Mouse (Mus musculus): ENCODE data around the gene Myl6. TPM values are rescaled to one million over a fixed set of nuclear protein-coding genes. Genes with fewer than 3 reads are reported as not detected.

The Myl6 gene
- polyA plus RNA-seq, 1 experiment from 2014 or later = 958 TPM

Other genes starting within 250 kb of the Myl6 start
- gene Apon, start 240.0 kb downstream of the Myl6 start, polyA plus RNA-seq (2016; fragmentation: Nextera tagmentation; extraction: Ambion mirVana) = 0.54 and 0.56 TPM in 2 replicates
- gene Apof, start 225.5 kb downstream of the Myl6 start, polyA plus RNA-seq (2016; fragmentation: Nextera tagmentation; extraction: Ambion mirVana) = not detected in 2 replicates
- gene Stat2, start 223.6 kb downstream of the Myl6 start, polyA plus RNA-seq (2016; fragmentation: Nextera tagmentation; extraction: Ambion mirVana) = 14.6 and 19.3 TPM in 2 replicates
- not detected in 2 replicates for gene Il23a, start 195.4 kb downstream of the Myl6 start, polyA plus RNA-seq (2016; fragmentation: Nextera tagmentation; extraction: Ambion mirVana)
- 42.5 and 43.7 TPM in 2 replicates for gene Pan2, start 190.8 kb downstream of the Myl6 start, polyA plus RNA-seq (2016; fragmentation: Nextera tagmentation; extraction: Ambion mirVana)
- 252 and 259 TPM in 2 replicates for gene Cnpy2, start 171.7 kb downstream of the Myl6 start, polyA plus RNA-seq (2016; fragmentation: Nextera tagmentation; extraction: Ambion mirVana)
- gene Cs, start 156.4 kb downstream of the Myl6 start, polyA plus RNA-seq (2016; fragmentation: Nextera tagmentation; extraction: Ambion mirVana) = 231 and 232 TPM in 2 replicates
- 14.5 and 21.6 TPM in 2 replicates for gene Coq10a, start 125.1 kb downstream of the Myl6 start, polyA plus RNA-seq (2016; fragmentation: Nextera tagmentation; extraction: Ambion mirVana)
- 9.6 and 10.3 TPM in 2 replicates for gene Ankrd52, start 117.0 kb downstream of the Myl6 start, polyA plus RNA-seq (2016; fragmentation: Nextera tagmentation; extraction: Ambion mirVana)
- gene Slc39a5, start 92.9 kb downstream of the Myl6 start, polyA plus RNA-seq (2016; fragmentation: Nextera tagmentation; extraction: Ambion mirVana) = 0.55 TPM in 1 of 2 replicates, not detected in the other
- 144 and 147 TPM in 2 replicates for gene Nabp2, start 82.7 kb downstream of the Myl6 start, polyA plus RNA-seq (2016; fragmentation: Nextera tagmentation; extraction: Ambion mirVana)
- 46.7 and 48.0 TPM in 2 replicates for gene Rnf41, start 82.5 kb downstream of the Myl6 start, polyA plus RNA-seq (2016; fragmentation: Nextera tagmentation; extraction: Ambion mirVana)
- 72.2 and 106 TPM in 2 replicates for gene Smarcc2, start 34.9 kb downstream of the Myl6 start, polyA plus RNA-seq (2016; fragmentation: Nextera tagmentation; extraction: Ambion mirVana)
- 2.8 TPM in 2 replicates for gene Myl6b, start 4.5 kb upstream of the Myl6 start, polyA plus RNA-seq (2016; fragmentation: Nextera tagmentation; extraction: Ambion mirVana)
- gene Esyt1, start 31.7 kb upstream of the Myl6 start, polyA plus RNA-seq (2016; fragmentation: Nextera tagmentation; extraction: Ambion mirVana) = 20.2 and 22.0 TPM in 2 replicates
- gene Zc3h10, start 53.6 kb upstream of the Myl6 start, polyA plus RNA-seq (2016; fragmentation: Nextera tagmentation; extraction: Ambion mirVana) = 16.9 and 19.9 TPM in 2 replicates
- 2,868 and 3,332 TPM in 2 replicates for gene Rpl41, start 55.2 kb upstream of the Myl6 start, polyA plus RNA-seq (2016; fragmentation: Nextera tagmentation; extraction: Ambion mirVana)
- 205 and 257 TPM in 2 replicates for gene Pa2g4, start 71.8 kb upstream of the Myl6 start, polyA plus RNA-seq (2016; fragmentation: Nextera tagmentation; extraction: Ambion mirVana)
- 5.0 and 13.5 TPM in 2 replicates for gene Erbb3, start 95.5 kb upstream of the Myl6 start, polyA plus RNA-seq (2016; fragmentation: Nextera tagmentation; extraction: Ambion mirVana)
- gene Rps26, start 132.6 kb upstream of the Myl6 start, polyA plus RNA-seq (2016; fragmentation: Nextera tagmentation; extraction: Ambion mirVana) = 472 and 519 TPM in 2 replicates
- 2.6 and 3.5 TPM in 2 replicates for gene Ikzf4, start 151.8 kb upstream of the Myl6 start, polyA plus RNA-seq (2016; fragmentation: Nextera tagmentation; extraction: Ambion mirVana)
- gene Suox, start 179.9 kb upstream of the Myl6 start, polyA plus RNA-seq (2016; fragmentation: Nextera tagmentation; extraction: Ambion mirVana) = 11.1 and 14.6 TPM in 2 replicates
- gene Rab5b, start 202.1 kb upstream of the Myl6 start, polyA plus RNA-seq (2016; fragmentation: Nextera tagmentation; extraction: Ambion mirVana) = 73.5 and 86.0 TPM in 2 replicates
- gene Pmel, start 210.1 kb upstream of the Myl6 start, polyA plus RNA-seq (2016; fragmentation: Nextera tagmentation; extraction: Ambion mirVana) = 7.1 and 7.3 TPM in 2 replicates
- 91.0 and 109 TPM in 2 replicates for gene Cdk2, start 210.9 kb upstream of the Myl6 start, polyA plus RNA-seq (2016; fragmentation: Nextera tagmentation; extraction: Ambion mirVana)

Measured in hindbrain, embryonic 10.5 days (tissue).